Mouse (Mus musculus) kidney, postnatal 14 days (tissue): Measurements from ENCODE around the gene Cltb.

ENCODE experiments used
- DNase-seq: peaks from one replicate; pipeline ENCODE4 v3.0.0; 2022; ENCODE audit warnings: mixed read lengths

Gene Cltb

GRCm38 (mm10) chr13:54560608-54561007, 50.5 kb downstream of the Cltb start:
- DNase-seq, result no peak

- DNase-seq, result no peak
These were observed 51.5 kb downstream of the Cltb start for GRCm38 (mm10) chr13:54559656-54560055.

GRCm38 (mm10) chr13:54557652-54558051, 53.5 kb downstream of the Cltb start:
- DNase-seq, result peak; percentile 58

- DNase-seq, result peak; percentile 60
These were observed 54.3 kb downstream of the Cltb start for GRCm38 (mm10) chr13:54556796-54557195.

- DNase-seq, result no peak
These were observed 55.0 kb downstream of the Cltb start for GRCm38 (mm10) chr13:54556176-54556575.

- no peak for DNase-seq
These were observed 63.1 kb downstream of the Cltb start for GRCm38 (mm10) chr13:54548036-54548435.
